ENCODE assay signal across 20 mouse cellular contexts in genomic region chr16:91623074-91623473, GRCm38 (mm10).
"Had no signal": no experiment of that assay in that cellular context is flagged by ENCODE, and none has a peak within 500 bp of the region (broad histone marks: within the 10 kb centered on the region; RNA-seq: fewer than 3 reads in every experiment).

No protein-coding gene starts in this region.

- H3K4me3 ChIP-seq: layer of hippocampus, adult 2 months; liver, embryonic 13.5 days; megakaryocyte, embryonic 14.5 days; midbrain, embryonic 10.5 days; midbrain, embryonic 13.5 days had no signal

- H3K27ac ChIP-seq: kidney, postnatal 0 days; layer of hippocampus, adult 2 months; liver, embryonic 13.5 days; midbrain, embryonic 10.5 days; midbrain, embryonic 13.5 days had no signal

- ATAC-seq: inflammation-experienced regulatory T-cells, adult 6 months; intestine, embryonic 16.5 days; midbrain, embryonic 13.5 days; midbrain, embryonic 16.5 days had no signal

- DNase-seq: kidney, adult 18-20 months; kidney, adult 9 months; kidney, postnatal 25 days; liver, embryonic 13.5 days; lung, adult 2 months; lung, postnatal 14 days; lung, postnatal 4 days; right cerebral cortex, adult 18-20 months; right cerebral cortex, postnatal 14 days; right cerebral cortex, postnatal 4 days; spleen, adult 18-20 months; thymus, postnatal 36 days had no signal
